Mouse (Mus musculus) bone marrow macrophage, adult 2 months (primary cell): Measurements from ENCODE around the gene Gng2.

Source experiments
- CTCF ChIP-seq: IDR thresholded peaks from 2 replicates; pipeline ENCODE4 v1.5.1; 2012; ENCODE audit warnings: low read depth, mild to moderate bottlenecking, low read length, moderate library complexity
- POLR2A ChIP-seq: IDR thresholded peaks from 2 replicates; pipeline ENCODE4 v1.6.1; 2012; ENCODE audit warnings: mild to moderate bottlenecking, low read depth, low read length, borderline replicate concordance

GRCm38 (mm10) chr14:19950812-19951211 lies 26.6 kb downstream of the Gng2 start:
- TF ChIP-seq CTCF (no peak), POLR2A (no peak)
